Mouse (Mus musculus) liver (tissue): Measurements from ENCODE around the gene Pla2g4e.

Experiments used
- DNase-seq: peaks from one replicate; pipeline ENCODE4 v3.0.0-alpha.2; 2020; ENCODE audit warnings: mixed read lengths

Pla2g4e gene

DNA sequence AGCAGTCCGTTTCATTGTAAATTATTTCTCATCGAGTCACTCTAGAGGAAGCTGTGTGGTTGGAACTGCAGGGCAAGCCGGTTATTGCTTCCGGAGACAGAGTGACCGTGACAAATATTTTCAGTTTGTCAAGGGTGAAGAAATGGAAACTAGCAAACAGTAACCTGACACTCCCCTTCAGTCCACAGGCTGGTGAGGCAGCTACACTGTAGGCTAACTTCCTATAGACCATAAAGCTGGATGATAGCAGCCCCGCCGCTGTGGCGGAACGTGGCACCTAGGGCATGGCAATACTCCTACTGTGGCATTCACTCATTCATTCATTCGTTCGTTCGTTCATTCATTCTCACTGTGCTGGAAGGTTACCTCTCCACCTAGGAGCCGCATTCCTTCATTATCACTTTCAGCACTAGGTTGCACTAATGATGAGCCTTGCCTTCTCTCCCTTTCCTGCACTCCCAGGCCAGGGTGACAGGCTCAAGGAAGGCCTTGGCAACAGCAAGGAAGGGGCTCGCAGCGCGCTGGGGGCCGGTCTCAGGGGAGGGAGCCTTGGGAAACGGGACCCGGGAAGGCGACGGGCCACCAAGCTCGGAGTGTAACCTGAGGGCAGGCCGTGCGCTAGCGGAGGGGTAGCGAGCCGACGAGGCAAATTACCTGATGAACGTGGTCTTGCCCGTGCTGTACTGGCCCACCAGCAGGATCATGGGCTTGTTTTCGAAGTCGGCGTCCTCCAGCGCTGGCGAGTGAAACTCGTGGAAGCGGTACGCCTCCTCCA lies 91.4 kb downstream of the Pla2g4e start:
- peak; percentile 35 for DNase-seq

- DNase-seq: no peak
Measured at GRCm38 (mm10) chr2:120150571-120150970, 94.6 kb downstream of the Pla2g4e start.

DNA sequence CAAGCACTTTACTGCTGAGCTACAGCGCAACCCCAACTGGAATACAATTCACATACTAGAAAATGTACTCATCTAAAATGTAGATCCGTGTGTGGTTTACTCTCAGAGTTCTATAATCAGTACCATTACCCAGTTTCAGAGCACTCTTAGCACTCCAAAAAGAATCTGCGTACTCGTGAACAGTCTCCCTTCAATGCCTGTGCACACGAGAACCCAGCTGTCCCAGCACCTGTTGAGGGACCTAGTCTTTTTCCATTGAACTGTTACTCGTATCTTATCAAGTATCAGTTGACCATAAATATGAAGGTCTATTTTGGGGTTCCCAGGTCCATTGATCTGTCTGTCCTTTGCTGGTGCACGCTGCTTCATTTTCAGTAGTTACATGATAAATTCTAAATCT lies 95.5 kb downstream of the Pla2g4e start:
- DNase-seq: no peak

GRCm38 (mm10) chr2:120147999-120148398 lies 97.1 kb downstream of the Pla2g4e start:
- DNase-seq: no peak

- DNase-seq: no peak
Measured at GRCm38 (mm10) chr2:120147364-120147763, 97.8 kb downstream of the Pla2g4e start.

GRCm38 (mm10) chr2:120146543-120146942 lies 98.6 kb downstream of the Pla2g4e start:
- no peak for DNase-seq

- DNase-seq: no peak
Measured at GRCm38 (mm10) chr2:120144390-120144789, 100.7 kb downstream of the Pla2g4e start.

GRCm38 (mm10) chr2:120142336-120142735 lies 102.8 kb downstream of the Pla2g4e start:
- no peak for DNase-seq

DNA sequence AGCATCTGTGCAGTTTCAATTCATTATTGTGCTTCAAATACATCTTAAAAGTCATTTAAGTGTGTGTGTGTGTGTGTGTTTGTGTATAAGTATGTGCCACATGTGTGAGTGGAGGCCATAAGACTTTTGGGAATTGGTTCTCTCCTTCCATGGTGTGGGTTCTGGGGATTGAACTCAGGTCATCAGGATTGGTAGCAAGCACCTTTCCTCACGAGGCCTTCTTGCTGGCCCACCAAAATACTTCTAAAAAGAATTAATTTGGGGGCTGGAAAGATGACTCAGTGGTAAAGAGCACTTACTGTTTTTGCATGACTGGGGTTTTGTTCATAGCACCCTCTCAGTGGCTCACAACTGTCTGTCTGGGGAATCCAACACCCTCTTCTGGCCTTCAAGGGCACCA lies 103.5 kb downstream of the Pla2g4e start:
- no peak for DNase-seq

DNA sequence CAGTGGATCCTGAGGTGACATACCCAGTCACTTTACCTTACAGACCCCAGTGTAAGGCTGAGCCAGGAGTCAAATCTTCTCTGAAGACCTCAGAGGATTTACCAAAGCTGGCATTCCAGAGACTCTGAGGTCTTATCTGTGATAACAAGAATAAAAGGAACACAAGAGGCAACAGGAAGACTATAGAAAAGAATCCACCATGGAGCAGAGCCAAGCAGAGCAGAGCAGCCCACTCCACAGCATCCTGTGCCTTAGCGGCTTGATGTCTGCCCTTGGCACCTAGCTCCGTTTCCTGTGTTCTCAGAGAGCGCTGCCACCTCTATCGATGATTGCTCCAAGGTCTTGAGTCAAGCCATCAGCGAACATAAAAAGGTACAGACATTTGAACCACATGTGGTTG lies 104.8 kb downstream of the Pla2g4e start:
- no peak for DNase-seq

GRCm38 (mm10) chr2:120139091-120139490 lies 106.0 kb downstream of the Pla2g4e start:
- no peak for DNase-seq

DNA sequence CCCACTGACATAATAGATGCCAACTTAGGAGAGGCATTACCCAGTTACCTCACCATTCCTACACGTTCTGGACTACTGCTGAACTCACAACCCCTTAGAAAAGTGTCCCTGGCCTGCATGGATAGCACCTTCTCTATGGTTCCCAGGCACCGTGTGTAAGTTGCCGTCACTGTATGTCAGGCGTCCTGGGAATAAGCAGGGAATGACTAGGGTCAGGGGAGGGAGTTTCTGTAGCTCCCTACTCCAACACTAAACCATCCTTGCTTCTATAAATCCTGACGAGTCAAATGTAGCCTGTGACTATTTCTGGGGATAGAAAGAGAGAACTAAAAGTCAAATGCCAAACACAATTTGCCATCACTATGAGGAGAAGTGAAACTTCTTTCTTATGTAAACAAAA lies 107.9 kb downstream of the Pla2g4e start:
- DNase-seq: no peak

DNA sequence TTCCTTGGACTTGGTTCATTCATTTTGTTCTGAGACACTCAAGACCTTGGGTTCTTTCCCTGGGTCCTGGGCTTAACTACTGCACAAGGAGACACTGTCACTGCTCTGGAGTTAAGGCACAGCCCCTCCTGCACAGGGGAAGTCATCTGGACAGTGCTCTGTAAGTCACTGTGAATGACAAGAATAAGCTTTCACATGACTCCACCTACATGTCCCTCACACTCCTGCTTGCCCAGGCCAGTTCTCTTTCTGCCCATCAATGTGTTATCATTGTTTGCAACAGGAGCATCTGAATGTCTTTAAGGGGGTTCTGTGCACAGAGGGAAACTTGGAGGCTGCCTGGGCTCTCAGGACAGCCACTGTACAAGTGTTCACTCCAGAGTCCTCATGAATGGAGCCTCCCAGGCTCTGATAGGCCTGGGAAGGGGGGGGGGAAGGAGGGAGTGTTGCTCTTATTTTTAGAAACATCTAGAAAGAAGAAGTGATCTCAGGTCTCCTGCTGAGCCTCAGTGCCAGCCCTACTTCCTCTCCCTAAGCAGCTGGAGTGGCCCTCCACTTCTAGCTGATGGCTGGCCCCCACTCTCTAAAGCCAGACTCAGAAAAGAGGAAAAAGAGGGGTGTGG lies 110.6 kb downstream of the Pla2g4e start:
- DNase-seq: peak; percentile 27

DNA sequence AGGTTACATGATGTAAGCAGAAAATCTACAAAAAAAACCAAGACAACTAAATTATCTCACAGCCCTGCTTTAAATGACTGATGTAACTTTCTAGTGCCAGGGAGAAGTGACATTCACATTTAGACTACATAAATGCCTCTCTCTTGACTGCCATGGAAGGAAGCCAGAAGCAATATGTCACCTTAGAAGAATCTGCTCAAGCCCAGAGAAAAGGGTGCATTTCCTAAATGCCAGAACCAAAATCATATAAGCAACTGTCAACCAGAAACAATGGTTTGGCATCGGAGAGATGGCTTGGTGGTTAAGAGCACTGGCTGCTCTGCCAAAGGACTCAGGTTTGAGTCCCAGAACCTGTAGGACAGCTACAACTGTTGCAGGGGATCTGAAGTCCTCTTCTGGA lies 113.3 kb downstream of the Pla2g4e start:
- DNase-seq: no peak

- no peak for DNase-seq
Measured at GRCm38 (mm10) chr2:120129252-120129908, 115.8 kb downstream of the Pla2g4e start.

DNA sequence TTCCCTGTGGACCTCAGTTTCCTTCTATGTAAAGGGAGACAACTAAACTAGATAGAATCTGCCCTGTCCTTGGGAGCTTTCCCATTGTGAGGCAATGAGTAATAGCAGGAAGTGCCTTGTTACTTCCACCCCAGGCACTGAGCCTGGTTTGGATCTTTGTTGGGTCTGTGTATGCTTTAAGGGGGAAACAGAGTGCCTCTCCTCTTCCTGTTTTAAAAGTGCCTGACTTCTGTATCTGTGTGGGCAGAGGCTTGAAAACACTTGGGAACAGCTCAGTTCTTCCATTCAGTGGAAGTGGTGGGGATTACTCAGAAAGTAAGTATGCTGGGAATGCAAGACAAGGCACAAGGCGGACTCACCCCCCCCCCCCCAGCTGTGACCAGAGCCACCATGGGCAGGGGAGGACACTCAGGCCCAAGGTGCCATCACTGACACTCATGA lies 116.5 kb downstream of the Pla2g4e start:
- no peak for DNase-seq

DNA sequence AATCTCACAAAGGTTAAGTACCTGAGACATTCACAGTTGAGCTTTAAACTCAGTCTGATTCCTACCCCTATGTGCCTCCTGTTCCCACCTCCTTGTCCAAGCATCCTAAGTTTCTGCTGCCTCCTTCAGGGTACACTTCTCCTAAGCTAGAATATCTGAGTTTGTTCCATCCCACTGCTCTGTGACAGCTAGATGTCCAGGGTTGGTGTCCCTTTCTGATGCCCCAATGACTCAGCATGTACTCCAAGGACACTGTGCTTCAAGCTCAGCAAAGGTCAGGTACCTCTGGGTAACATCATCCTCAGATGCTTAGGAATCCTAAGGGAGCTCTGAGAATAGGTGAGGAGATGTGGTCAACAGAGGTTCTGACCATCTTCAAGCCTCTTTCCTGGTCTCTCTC lies 117.1 kb downstream of the Pla2g4e start:
- DNase-seq: no peak

GRCm38 (mm10) chr2:120126901-120127300 lies 118.2 kb downstream of the Pla2g4e start:
- DNase-seq: no peak

DNA sequence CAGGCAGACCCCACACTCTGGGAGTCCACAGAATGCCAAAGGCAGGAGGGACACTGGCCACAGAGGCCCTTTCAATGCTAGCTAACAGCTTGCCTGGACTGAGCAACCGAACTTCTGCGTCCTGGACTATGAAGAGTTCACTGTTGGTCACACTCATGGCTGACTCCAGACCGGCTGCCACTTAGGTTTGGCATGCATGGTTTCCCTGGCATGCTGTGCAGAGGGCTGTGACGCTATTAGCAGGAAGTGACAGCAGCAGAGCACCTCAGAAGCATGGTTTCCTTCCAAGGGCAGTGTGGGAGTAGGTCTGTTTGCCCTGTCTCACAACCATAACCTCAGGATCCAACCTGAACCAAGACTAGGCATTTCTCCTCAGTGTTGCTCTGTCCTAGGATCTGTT lies 118.7 kb downstream of the Pla2g4e start:
- DNase-seq: no peak

DNA sequence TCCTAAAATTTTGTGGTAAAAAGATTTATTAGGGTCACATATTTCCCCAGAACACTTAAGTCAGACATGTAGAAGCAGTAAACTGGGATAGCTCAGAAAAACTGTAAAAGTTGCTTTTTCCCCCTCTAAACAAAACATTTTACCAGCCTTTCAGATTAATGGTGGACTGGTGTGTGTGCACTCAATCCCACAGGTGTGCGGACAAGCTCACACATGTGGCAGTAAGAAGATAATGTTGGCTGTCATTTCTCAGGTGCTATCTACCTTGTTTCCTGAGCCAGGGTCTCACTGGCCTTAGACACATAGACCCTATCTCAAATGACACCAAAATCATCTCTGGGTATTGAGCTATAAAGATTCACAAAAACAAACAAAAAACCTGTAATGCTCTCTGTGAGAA lies 119.7 kb downstream of the Pla2g4e start:
- DNase-seq: no peak

DNA sequence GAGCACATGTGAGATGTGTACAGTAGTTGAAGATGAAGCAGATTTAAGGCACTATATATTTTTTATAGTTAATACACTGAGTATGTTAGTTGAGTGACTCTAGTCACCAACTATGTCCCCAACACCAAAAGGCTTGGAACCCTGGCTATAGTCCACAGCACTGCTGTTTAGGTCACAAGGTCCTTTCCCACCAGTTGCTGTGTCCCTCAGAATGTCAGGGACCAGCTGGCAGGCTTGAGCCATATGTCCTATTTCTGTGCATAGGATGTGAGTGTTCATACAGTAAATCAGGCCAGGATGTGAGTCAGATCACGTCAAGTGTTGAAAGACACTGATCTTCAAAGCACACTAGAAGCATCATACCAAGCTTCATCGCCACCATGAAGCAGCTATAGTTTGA lies 120.2 kb downstream of the Pla2g4e start:
- no peak for DNase-seq

DNA sequence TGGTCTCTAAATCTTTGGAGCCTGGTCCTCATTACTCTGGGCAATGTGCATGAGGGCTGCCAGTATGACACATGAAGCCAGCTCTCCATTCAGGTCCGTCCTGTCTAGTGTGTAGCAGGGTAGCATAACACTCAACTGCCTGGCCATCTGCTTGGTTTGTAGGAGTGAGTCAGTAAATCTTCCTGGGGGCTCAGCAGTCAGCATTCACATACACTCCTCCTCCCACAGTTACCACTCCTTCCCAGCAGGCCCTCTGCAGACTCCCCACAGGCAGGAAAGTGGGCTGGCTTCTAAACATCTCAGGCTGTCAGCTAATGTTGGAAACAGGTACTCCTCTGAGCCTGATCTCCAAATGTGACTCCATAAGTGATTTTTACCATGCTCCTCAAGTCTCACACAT lies 121.0 kb downstream of the Pla2g4e start:
- no peak for DNase-seq

DNA sequence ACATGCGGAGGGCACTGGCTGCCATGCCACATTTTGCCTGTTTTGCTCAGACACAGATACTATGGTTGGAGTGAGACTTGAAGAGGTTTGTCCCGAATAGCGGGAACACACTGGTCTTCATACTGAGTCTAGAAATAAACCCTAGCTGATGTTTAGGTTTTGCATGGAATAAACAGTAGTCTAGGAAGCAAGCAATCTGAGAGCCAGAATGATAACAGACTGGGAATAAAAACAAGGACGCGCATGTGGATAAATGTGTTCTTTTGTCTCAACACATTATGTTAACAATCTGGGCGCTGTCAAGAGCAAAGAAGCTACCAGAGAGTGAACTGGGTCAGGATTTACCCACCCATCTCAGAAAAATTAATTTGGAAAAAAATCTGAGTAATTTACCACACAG lies 122.2 kb downstream of the Pla2g4e start:
- DNase-seq: no peak

DNA sequence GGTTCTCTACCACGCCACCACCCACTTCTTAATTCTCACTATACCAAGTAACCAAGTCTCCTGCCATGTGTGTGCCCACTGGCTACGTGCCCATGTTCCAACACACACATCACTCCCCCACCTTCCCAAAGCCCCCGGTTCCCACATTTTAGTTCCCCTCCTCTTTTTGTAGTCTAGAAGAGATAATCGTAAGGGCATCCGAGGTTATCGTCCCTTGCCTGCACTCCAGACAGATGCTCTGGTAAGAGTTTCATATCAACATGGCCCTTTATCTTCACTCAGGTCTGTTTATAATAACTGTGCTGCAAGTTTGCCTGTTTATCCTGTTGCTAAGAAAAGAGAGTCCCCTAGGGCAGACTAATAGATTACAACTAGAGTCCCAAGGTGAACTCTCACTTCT lies 127.8 kb downstream of the Pla2g4e start:
- DNase-seq: no peak
